ENCODE assay signal across 13 mouse cellular contexts in genomic region chr7:29814381-29814780, GRCm38 (mm10). TPM values are rescaled to one million over a fixed set of nuclear protein-coding genes. Genes with fewer than 3 reads are reported as not detected.
A peak's percentile ranks its signal among the peaks of the same experiment; 100 is the strongest.
DNase-seq lines count a peak whose midpoint lies in the region; ATAC-seq lines count a peak whose summit lies in the region.
"Had no signal": no experiment of that assay in that cellular context is flagged by ENCODE, and none has a peak within 500 bp of the region (broad histone marks: within the 10 kb centered on the region; RNA-seq: fewer than 3 reads in every experiment).

No protein-coding gene starts in this region.

- H3K36me3 ChIP-seq in heart, embryonic 10.5 days, result 0 out of 2 replicates have a peak, but pooled peaks cover 3% of the 10 kb centered on the region
- H3K36me3 ChIP-seq in embryonic facial prominence, embryonic 10.5 days (replicated peaks), result peaks cover 15% of the 10 kb centered on the region
- H3K36me3 ChIP-seq in hindbrain, embryonic 13.5 days, result peaks cover 5% of the 10 kb centered on the region
- H3K36me3 ChIP-seq in midbrain, embryonic 13.5 days, result peaks cover 9% of the 10 kb centered on the region; the same call in 1 of the 2 replicates

- H3K27me3 ChIP-seq in heart, embryonic 10.5 days (ENCODE audit: insufficient read depth, poor library complexity, severe bottlenecking), result no peaks in the 10 kb centered on the region
- H3K27me3 ChIP-seq in embryonic facial prominence, embryonic 10.5 days (replicated peaks; ENCODE audit: low read depth, poor library complexity, severe bottlenecking), result no peaks in the 10 kb centered on the region
- H3K27me3 ChIP-seq in hindbrain, embryonic 13.5 days, result no peaks in the 10 kb centered on the region
- no peaks in the 10 kb centered on the region for H3K27me3 ChIP-seq in midbrain, embryonic 13.5 days

- H3K9ac ChIP-seq in hindbrain, embryonic 13.5 days, result 0 out of 2 replicates have a peak overlapping the region, but pooled peaks have one; percentile 84
- H3K9ac ChIP-seq in midbrain, embryonic 13.5 days (replicated peaks), result 0 out of 2 replicates have a peak overlapping the region, but pooled peaks have one; percentile 71

- DNase-seq in heart, adult 11 months, result peak; percentile 60
- no peak for DNase-seq in heart, embryonic 10.5 days (ENCODE audit: low spot score)
- no peak for DNase-seq in embryonic facial prominence, embryonic 10.5 days (ENCODE audit: low spot score)
- no peak for DNase-seq in left cerebral cortex, postnatal 25 days (ENCODE audit: low spot score in 2 of 2)
- no peak for DNase-seq in testis, postnatal 14 days (ENCODE audit: low spot score)
- DNase-seq in kidney, postnatal 25 days, result no peak
- DNase-seq: cerebellum, adult 11 months; gastrocnemius, postnatal 10 days; heart, postnatal 10 days; lung, postnatal 10 days; spleen, adult 18-20 months had no signal

- WGBS in heart, embryonic 10.5 days, result 89% methylated on average over 2 of the region's 2 CpGs
- WGBS in embryonic facial prominence, embryonic 10.5 days, result 83% methylated on average over 2 of the region's 2 CpGs
- WGBS in hindbrain, embryonic 13.5 days, result 97% methylated on average over 2 of the region's 2 CpGs
- WGBS in midbrain, embryonic 13.5 days, result 91% methylated on average over 2 of the region's 2 CpGs

- H3K4me3 ChIP-seq in heart, embryonic 10.5 days, result no peak overlapping the region
- peak overlapping the region; percentile 80; the same call in 1 of the 2 replicates for H3K4me3 ChIP-seq in embryonic facial prominence, embryonic 10.5 days
- peak overlapping the region; percentile 68 for H3K4me3 ChIP-seq in hindbrain, embryonic 13.5 days
- peak overlapping the region; percentile 66 for H3K4me3 ChIP-seq in midbrain, embryonic 13.5 days (replicated peaks)

- no peak overlapping the region for H3K27ac ChIP-seq in heart, embryonic 10.5 days
- H3K27ac ChIP-seq in embryonic facial prominence, embryonic 10.5 days (replicated peaks), result no peak overlapping the region
- no peak overlapping the region for H3K27ac ChIP-seq in hindbrain, embryonic 13.5 days
- no peak overlapping the region for H3K27ac ChIP-seq in midbrain, embryonic 13.5 days

- intact Hi-C loops in left cerebral cortex, postnatal 25 days (cut with DNase I), result loop anchor here (2.0 kb wide), 1 partner anchor 30 kb away; no protein-coding TSS in a partner anchor

- H3K4me2 ChIP-seq in hindbrain, embryonic 13.5 days, result peak overlapping the region; percentile 80
- peak overlapping the region; percentile 80 for H3K4me2 ChIP-seq in midbrain, embryonic 13.5 days (replicated peaks)

- ATAC-seq in hindbrain, embryonic 13.5 days (ENCODE audit: low FRiP score), result no peak
- ATAC-seq in midbrain, embryonic 13.5 days, result no peak

- no peaks in the 10 kb centered on the region for H3K9me3 ChIP-seq in heart, embryonic 10.5 days
- H3K9me3 ChIP-seq in embryonic facial prominence, embryonic 10.5 days, result 0 out of 2 replicates have a peak, but pooled peaks cover 3% of the 10 kb centered on the region
- no peaks in the 10 kb centered on the region for H3K9me3 ChIP-seq in hindbrain, embryonic 13.5 days
- 0 out of 2 replicates have a peak, but pooled peaks cover 4% of the 10 kb centered on the region for H3K9me3 ChIP-seq in midbrain, embryonic 13.5 days

- H3K4me1 ChIP-seq in heart, embryonic 10.5 days, result peaks cover 18% of the 10 kb centered on the region
- H3K4me1 ChIP-seq in embryonic facial prominence, embryonic 10.5 days, result peaks cover 24% of the 10 kb centered on the region
- H3K4me1 ChIP-seq in hindbrain, embryonic 13.5 days (replicated peaks), result peaks cover 39% of the 10 kb centered on the region
- peaks cover 43% of the 10 kb centered on the region for H3K4me1 ChIP-seq in midbrain, embryonic 13.5 days (replicated peaks)

RNA-seq across cellular contexts. Expression of gene Zfp790, which starts 1.5 kb away (rescaled TPM):
- polyA plus RNA-seq in heart, embryonic 10.5 days (2016; fragmentation: Nextera tagmentation; extraction: Ambion mirVana), result 10.5 and 10.8 TPM in 2 replicates
- 15.9 and 16.4 TPM in 2 replicates for polyA plus RNA-seq in embryonic facial prominence, embryonic 10.5 days (2016; fragmentation: Nextera tagmentation; extraction: Ambion mirVana)
- polyA plus RNA-seq in hindbrain, embryonic 13.5 days (2015; fragmentation: Nextera tagmentation; extraction: Ambion mirVana), result 28.6 and 30.0 TPM in 2 replicates
- polyA plus RNA-seq in midbrain, embryonic 13.5 days (2015; fragmentation: Nextera tagmentation; extraction: Ambion mirVana), result 29.7 and 29.9 TPM in 2 replicates
- 10 to 100 TPM; 22.2 to 22.4 TPM for total RNA-seq in left cerebral cortex, postnatal 25 days (2021)

RNA-seq across cellular contexts. Expression of gene Zfp30, which starts 30.6 kb away (rescaled TPM):
- 3.7 and 3.8 TPM in 2 replicates for polyA plus RNA-seq in heart, embryonic 10.5 days (2016; fragmentation: Nextera tagmentation; extraction: Ambion mirVana)
- 6.3 and 7.0 TPM in 2 replicates for polyA plus RNA-seq in embryonic facial prominence, embryonic 10.5 days (2016; fragmentation: Nextera tagmentation; extraction: Ambion mirVana)
- polyA plus RNA-seq in hindbrain, embryonic 13.5 days (2015; fragmentation: Nextera tagmentation; extraction: Ambion mirVana), result 14.2 and 14.7 TPM in 2 replicates
- 14.2 and 14.9 TPM in 2 replicates for polyA plus RNA-seq in midbrain, embryonic 13.5 days (2015; fragmentation: Nextera tagmentation; extraction: Ambion mirVana)
- total RNA-seq in left cerebral cortex, postnatal 25 days (2021), result 10 to 100 TPM; 10.6 to 11.9 TPM

RNA-seq across cellular contexts. Expression of gene Zfp940, which starts 39.1 kb away (rescaled TPM):
- 4.4 and 5.7 TPM in 2 replicates for polyA plus RNA-seq in heart, embryonic 10.5 days (2016; fragmentation: Nextera tagmentation; extraction: Ambion mirVana)
- 10.1 and 10.7 TPM in 2 replicates for polyA plus RNA-seq in embryonic facial prominence, embryonic 10.5 days (2016; fragmentation: Nextera tagmentation; extraction: Ambion mirVana)
- 12.4 and 13.0 TPM in 2 replicates for polyA plus RNA-seq in hindbrain, embryonic 13.5 days (2015; fragmentation: Nextera tagmentation; extraction: Ambion mirVana)
- polyA plus RNA-seq in midbrain, embryonic 13.5 days (2015; fragmentation: Nextera tagmentation; extraction: Ambion mirVana), result 12.8 and 14.4 TPM in 2 replicates
- total RNA-seq in left cerebral cortex, postnatal 25 days (2021), result 10 to 100 TPM; 18.6 to 25.6 TPM

RNA-seq across cellular contexts. Expression of gene Zfp420, which starts 45.4 kb away (rescaled TPM):
- 3.7 and 6.3 TPM in 2 replicates for polyA plus RNA-seq in heart, embryonic 10.5 days (2016; fragmentation: Nextera tagmentation; extraction: Ambion mirVana)
- 8.1 and 8.6 TPM in 2 replicates for polyA plus RNA-seq in embryonic facial prominence, embryonic 10.5 days (2016; fragmentation: Nextera tagmentation; extraction: Ambion mirVana)
- 18.2 and 18.9 TPM in 2 replicates for polyA plus RNA-seq in hindbrain, embryonic 13.5 days (2015; fragmentation: Nextera tagmentation; extraction: Ambion mirVana)
- polyA plus RNA-seq in midbrain, embryonic 13.5 days (2015; fragmentation: Nextera tagmentation; extraction: Ambion mirVana), result 18.3 and 19.9 TPM in 2 replicates
- total RNA-seq in left cerebral cortex, postnatal 25 days (2021), result 10 to 100 TPM; 14.2 to 14.4 TPM

RNA-seq across cellular contexts. Expression of gene Zfp84, which starts 46.0 kb away (rescaled TPM):
- polyA plus RNA-seq in heart, embryonic 10.5 days (2016; fragmentation: Nextera tagmentation; extraction: Ambion mirVana), result 8.3 and 9.8 TPM in 2 replicates
- 12.4 and 12.6 TPM in 2 replicates for polyA plus RNA-seq in embryonic facial prominence, embryonic 10.5 days (2016; fragmentation: Nextera tagmentation; extraction: Ambion mirVana)
- polyA plus RNA-seq in hindbrain, embryonic 13.5 days (2015; fragmentation: Nextera tagmentation; extraction: Ambion mirVana), result 17.2 and 17.3 TPM in 2 replicates
- polyA plus RNA-seq in midbrain, embryonic 13.5 days (2015; fragmentation: Nextera tagmentation; extraction: Ambion mirVana), result 17.7 and 19.0 TPM in 2 replicates
- 10 to 100 TPM; 15.7 to 17.6 TPM for total RNA-seq in left cerebral cortex, postnatal 25 days (2021)
